Mouse (Mus musculus) testis, postnatal 10 days (tissue): ENCODE measurements around the gene Gm21904.
"Not testable (repeated sequence)": the region's sequence is repeated elsewhere in the genome, so short reads cannot be mapped to it uniquely, and the experiment has no call there.

ENCODE experiments used
- DNase-seq: peaks from one replicate; pipeline ENCODE4 v3.0.0; 2021; ENCODE audit warnings: low spot score

The Gm21904 gene

GRCm38 (mm10) chrY:17846166-17846565 is at the start of gene Gm21904:
Gm21904 (minus strand) TSS chrY:17846266.
- DNase-seq, result not testable (repeated sequence)

- not testable (repeated sequence) for DNase-seq
These were observed 28.4 kb upstream of the Gm21904 start, which contains the start of the genes Gm20772 and Gm20831 for GRCm38 (mm10) chrY:17874441-17874840. Gm20772 (plus strand) TSS chrY:17874741. Gm20831 (plus strand) TSS chrY:17874741.
